Mouse (Mus musculus) large intestine, adult 2 months (tissue): Measurements from ENCODE around the gene Appl2. TPM values are rescaled to one million over a fixed set of nuclear protein-coding genes. Genes with fewer than 3 reads are reported as not detected.

Experiments
- DNase-seq: peaks from one replicate; pipeline ENCODE4 v3.0.0-alpha.2; 2012; ENCODE audit warnings: low read depth, low spot score
- WGBS: fragments of 180-500 bp; shearing (Covaris S2); methylation state at CpG from one replicate; pipeline ENCODE4 v1.1.7; 2018; 5-methylcytosine and 5-hydroxymethylcytosine counted together
- polyA plus RNA-seq: library from polyadenylated mRNA; depleted of rRNA; stranded (reverse); fragments of >200 nt; gene quantifications from 2 replicates; pipeline ENCODE4 v1.2.3, GENCODE M21; 2012; rRNA removed

Gene Appl2
- polyA plus RNA-seq, 1 experiment: 13.9 TPM

DNA sequence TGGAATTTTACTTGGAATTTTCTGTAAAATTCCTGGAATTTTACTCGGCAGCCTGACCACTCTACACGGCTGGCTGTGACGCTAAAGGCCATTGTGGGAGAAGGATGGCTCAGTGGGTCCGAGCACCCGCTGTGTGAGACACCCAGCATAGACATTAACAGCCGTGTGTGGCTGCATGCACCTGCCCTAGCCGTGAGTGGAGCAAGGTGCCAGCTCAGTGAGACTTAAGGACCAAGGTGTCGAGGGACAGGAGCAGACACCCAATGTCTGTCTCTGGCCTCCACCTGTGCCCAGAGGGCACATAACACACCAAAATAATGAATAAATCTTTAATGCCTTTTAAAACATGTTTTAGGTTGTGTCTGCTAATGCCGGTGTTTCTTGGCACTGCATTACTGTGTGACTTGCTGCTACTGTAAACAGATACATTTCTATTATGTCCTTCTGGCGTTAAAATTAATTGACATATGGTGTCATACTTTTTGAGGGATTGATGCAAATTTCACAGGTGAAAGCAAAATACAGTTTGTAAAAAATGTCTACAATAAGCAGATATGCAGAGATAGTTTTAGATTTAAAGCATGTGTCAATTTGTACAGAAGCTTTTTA lies 44.5 kb downstream of the Appl2 start:
- no peak for DNase-seq

GRCm38 (mm10) chr10:83600650-83601049 lies 47.9 kb downstream of the Appl2 start:
- no peak for DNase-seq
- WGBS: 78% methylated on average over 11 of the region's 11 CpGs

More for the DNA sequence above, 44.5 kb downstream of the Appl2 start:
- WGBS: 87% methylated on average over 10 of the region's 10 CpGs

DNA sequence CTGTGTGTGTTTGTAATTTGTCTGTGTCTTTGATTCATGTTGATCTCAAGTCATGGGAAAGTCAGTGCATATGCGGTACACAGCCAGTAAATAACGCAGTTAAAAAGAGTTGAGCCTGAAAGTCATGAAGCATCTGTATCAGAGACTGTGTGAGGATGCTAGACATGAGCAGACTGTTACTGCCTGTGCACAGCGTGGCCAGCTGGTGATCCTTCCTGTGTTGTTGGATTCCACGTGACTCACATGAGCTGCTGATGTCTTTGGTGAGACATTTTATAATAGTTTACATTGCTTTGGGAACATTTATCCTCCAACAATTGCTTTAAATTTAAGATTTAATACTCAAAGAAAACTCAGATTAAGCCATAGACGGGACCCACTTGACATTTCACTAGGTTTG lies 54.0 kb downstream of the Appl2 start:
- 84% methylated on average over 5 of the region's 5 CpGs for WGBS
- DNase-seq: no peak

DNA sequence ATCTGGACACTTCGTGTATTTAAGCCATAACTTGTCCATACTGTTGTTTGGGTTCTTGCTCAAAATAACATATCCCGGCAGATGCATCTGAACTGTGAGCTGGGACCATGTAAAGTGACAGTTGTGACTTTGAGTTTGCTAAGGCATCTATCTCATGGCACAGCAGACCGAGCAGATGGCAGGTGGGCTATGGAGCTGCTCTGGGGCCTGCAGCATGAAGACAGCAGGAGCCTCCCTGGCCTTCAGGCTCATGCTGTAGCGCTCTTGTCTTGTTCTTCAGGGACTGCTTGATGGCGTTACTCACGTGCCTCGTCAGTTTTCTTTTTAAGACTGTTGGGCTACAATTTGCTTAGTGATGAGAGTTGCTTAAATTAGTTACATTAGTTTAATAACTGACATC lies 55.9 kb downstream of the Appl2 start:
- WGBS: 89% methylated on average over 7 of the region's 7 CpGs
- DNase-seq: no peak

- DNase-seq: no peak
- WGBS: 78% methylated on average over 6 of the region's 6 CpGs
Measured at GRCm38 (mm10) chr10:83590801-83591200, 57.7 kb downstream of the Appl2 start.

- DNase-seq: no peak
- 96% methylated on average over 7 of the region's 7 CpGs for WGBS
Measured at GRCm38 (mm10) chr10:83565449-83566441, 82.8 kb downstream of the Appl2 start.

DNA sequence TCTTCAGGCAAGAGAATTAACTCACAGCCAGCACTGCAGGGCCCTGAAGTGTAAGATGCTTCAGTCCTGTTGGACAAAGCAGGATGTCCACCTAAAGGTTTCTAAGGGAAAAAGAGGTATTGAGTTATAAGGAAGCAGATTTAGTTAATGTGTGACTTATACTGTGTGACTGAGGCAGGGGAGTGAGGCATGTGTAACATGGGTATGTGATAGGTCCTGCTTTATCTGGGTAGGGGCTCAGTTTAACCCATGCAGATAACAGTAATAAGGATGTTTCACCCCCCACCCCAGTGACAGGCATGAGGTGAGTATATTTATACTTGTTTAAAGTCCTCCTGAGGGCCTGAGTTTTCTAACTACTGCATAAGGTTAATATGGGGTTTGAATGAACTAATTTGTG lies 85.5 kb downstream of the Appl2 start:
- DNase-seq: no peak

Other genes with a start within 250 kb of the Appl2 start
- 0.49 and 0.50 TPM in 2 replicates for gene Aldh1l2, start 114.6 kb downstream of the Appl2 start, polyA plus RNA-seq
- gene Washc4, start 105.0 kb downstream of the Appl2 start, polyA plus RNA-seq: 2.0 and 2.3 TPM in 2 replicates
- 3.5 and 4.5 TPM in 2 replicates for gene 1500009L16Rik, start 74.1 kb upstream of the Appl2 start, polyA plus RNA-seq